Mouse (Mus musculus): ENCODE measurements at regions not wholly inside any gene's neighbourhood (a gene's known extent, or its start where the extent isn't known, plus 50 kb on each side); places are given as distances from the start of the nearest gene placed in this dataset.

- DNase-seq (ENCODE audit: low spot score in 2 of 2): no peak
Observed at GRCm38 (mm10) chr1:77933095-77933766, 263.7 kb downstream of the Pax3 start.

GRCm38 (mm10) chr1:77932226-77932625, 264.7 kb downstream of the Pax3 start:
- DNase-seq (ENCODE audit: low spot score in 2 of 2): no peak

- DNase-seq (ENCODE audit: low spot score in 2 of 2): no peak
Observed at GRCm38 (mm10) chr1:77930661-77931060, 266.3 kb downstream of the Pax3 start.

- DNase-seq (ENCODE audit: low spot score in 2 of 2): no peak
Observed at GRCm38 (mm10) chr1:77929552-77929951, 267.4 kb downstream of the Pax3 start.

- no peak for DNase-seq (ENCODE audit: low spot score in 2 of 2)
Observed at GRCm38 (mm10) chr1:77926146-77926545, 270.8 kb downstream of the Pax3 start.

GRCm38 (mm10) chr1:77896226-77896625, 300.7 kb downstream of the Pax3 start:
- DNase-seq (ENCODE audit: low spot score in 2 of 2): no peak

- no peak for DNase-seq (ENCODE audit: low spot score in 2 of 2)
Observed at GRCm38 (mm10) chr1:77879026-77879425, 317.9 kb downstream of the Pax3 start.

GRCm38 (mm10) chr1:77870125-77870524, 326.8 kb downstream of the Pax3 start:
- DNase-seq (ENCODE audit: low spot score in 2 of 2): no peak

GRCm38 (mm10) chr1:77869174-77869573, 327.8 kb downstream of the Pax3 start:
- DNase-seq (ENCODE audit: low spot score in 2 of 2): no peak

GRCm38 (mm10) chr1:77859931-77860330, 337.0 kb downstream of the Pax3 start:
- no peak for DNase-seq (ENCODE audit: low spot score in 2 of 2)

- no peak for DNase-seq (ENCODE audit: low spot score in 2 of 2)
Observed at GRCm38 (mm10) chr1:77854366-77854765, 339.5 kb upstream of the Epha4 start.

- DNase-seq (ENCODE audit: low spot score in 2 of 2): no peak
Observed at GRCm38 (mm10) chr1:77847766-77848615, 333.1 kb upstream of the Epha4 start.

GRCm38 (mm10) chr1:77846039-77846727, 331.3 kb upstream of the Epha4 start:
- no peak for DNase-seq (ENCODE audit: low spot score in 2 of 2)

GRCm38 (mm10) chr1:77840672-77841071, 325.8 kb upstream of the Epha4 start:
- no peak for DNase-seq (ENCODE audit: low spot score in 2 of 2)

GRCm38 (mm10) chr1:77832174-77832573, 317.3 kb upstream of the Epha4 start:
- no peak for DNase-seq (ENCODE audit: low spot score in 2 of 2)

- no peak for DNase-seq (ENCODE audit: low spot score in 2 of 2)
Observed at GRCm38 (mm10) chr1:77824716-77825387, 310.0 kb upstream of the Epha4 start.

GRCm38 (mm10) chr1:77823801-77824687, 309.2 kb upstream of the Epha4 start:
- no peak for DNase-seq (ENCODE audit: low spot score in 2 of 2)

GRCm38 (mm10) chr1:77820101-77820500, 305.2 kb upstream of the Epha4 start:
- DNase-seq (ENCODE audit: low spot score in 2 of 2): no peak

GRCm38 (mm10) chr1:77815451-77815850, 300.6 kb upstream of the Epha4 start:
- no peak for DNase-seq (ENCODE audit: low spot score in 2 of 2)

GRCm38 (mm10) chr1:77811573-77811972, 296.7 kb upstream of the Epha4 start:
- DNase-seq (ENCODE audit: low spot score in 2 of 2): no peak

- DNase-seq (ENCODE audit: low spot score in 2 of 2): no peak
Observed at GRCm38 (mm10) chr1:77790974-77791373, 276.1 kb upstream of the Epha4 start.
